Mouse (Mus musculus) embryo, embryonic 10 days (tissue): ENCODE data around the gene Mup20.
"Not testable (repeated sequence)": the region's sequence is repeated elsewhere in the genome, so short reads cannot be mapped to it uniquely, and the experiment has no call there.

ENCODE experiments used
- DNase-seq: peaks from one replicate; pipeline ENCODE4 v3.0.0-alpha.2; 2015; ENCODE audit warnings: low spot score

Gene Mup20

GRCm38 (mm10) chr4:62054058-62054457 lies at the start of gene Mup20:
TSS of gene Mup20 (minus strand) at chr4:62054158.
- not testable (repeated sequence) for DNase-seq

- DNase-seq: peak; percentile 51
Measured at GRCm38 (mm10) chr4:62103366-62103765, 49.4 kb upstream of the Mup20 start.

GRCm38 (mm10) chr4:62087953-62088352 lies 34.0 kb upstream of the Mup20 start:
- DNase-seq: no peak

DNA sequence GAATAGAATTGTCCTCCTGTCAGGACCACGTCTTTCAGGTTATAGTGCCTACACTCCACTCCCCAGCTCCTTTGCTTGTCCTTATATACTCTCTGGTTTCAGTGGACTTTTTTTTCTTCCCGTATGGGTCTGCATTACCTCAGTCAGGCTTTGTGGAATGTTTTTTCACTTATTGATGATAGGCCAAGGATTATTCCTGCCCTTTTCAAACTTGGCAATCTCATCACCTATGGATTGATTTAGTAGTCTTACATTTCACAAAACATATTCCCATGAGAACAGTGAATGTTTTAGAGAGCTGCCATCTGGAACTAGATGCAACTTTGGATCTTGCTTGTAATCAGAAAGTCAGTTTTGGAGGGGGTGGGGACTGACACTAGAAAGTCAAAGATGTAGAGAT lies 33.3 kb upstream of the Mup20 start, which contains the start of gene Mup3:
Gene Mup3 (minus strand): TSS at position 102 of the 400 bp plus-strand sequence.
- DNase-seq: no peak

DNA sequence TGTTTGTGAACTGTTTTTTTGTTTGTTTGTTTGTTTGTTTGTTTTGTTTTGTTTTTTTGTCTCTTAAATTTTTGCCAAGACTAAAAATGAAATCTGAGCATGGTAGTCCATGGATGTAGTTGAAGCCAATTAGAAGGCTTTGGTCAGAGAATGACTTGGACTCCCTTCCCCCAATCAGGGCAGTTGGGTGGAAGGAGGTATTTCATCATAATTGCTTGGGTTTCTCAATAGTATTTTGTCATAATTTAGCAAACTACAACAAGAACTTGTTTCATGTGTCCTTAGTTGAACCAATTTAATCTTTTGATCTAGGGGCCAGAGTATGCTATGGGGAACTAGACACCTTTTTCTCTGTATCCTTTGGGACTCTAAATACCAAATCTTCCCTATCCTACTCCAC lies 28.8 kb upstream of the Mup20 start:
- no peak for DNase-seq

- DNase-seq: no peak
Measured at GRCm38 (mm10) chr4:62075126-62075525, 21.2 kb upstream of the Mup20 start.

DNA sequence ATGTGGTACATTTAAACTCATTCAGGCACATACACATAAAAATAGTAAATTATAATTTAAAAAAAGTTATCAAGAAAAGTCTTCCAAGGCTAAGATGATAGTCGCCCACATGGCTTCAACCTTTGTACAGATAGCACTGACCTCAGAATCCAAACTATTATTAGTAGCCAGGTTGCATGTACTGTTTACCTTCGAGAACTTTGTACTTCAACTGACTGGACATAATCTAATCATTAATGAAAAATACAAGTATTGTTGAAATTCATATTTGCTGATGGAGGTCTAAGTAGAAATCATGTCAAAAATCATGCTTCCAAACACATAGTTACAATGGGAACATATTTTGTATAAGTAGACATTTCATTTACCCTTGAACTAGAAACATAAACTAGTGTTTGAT lies 822 bp upstream of the Mup20 start:
- not testable (repeated sequence) for DNase-seq

DNA sequence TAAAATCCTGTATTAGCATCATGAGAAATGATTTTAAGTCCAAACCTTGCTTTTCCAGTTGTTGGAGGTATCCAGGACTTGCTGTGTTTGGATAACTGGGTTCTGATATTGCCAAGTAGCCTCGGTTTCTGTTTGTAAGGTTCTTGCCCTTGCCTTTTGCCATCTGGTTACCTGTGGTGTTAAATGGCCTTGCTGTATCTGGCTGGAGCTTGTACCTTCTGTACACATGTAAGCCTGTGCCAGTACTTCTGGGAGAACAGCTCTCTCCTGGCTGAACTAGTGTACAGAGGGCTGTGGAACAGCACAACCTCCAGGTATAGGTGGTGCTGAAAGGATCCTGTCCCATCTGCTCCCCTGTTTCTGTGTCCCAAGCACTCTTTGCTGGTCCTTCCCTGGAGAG lies 27.7 kb downstream of the Mup20 start:
- DNase-seq: no peak

GRCm38 (mm10) chr4:62024256-62024959 lies 29.6 kb downstream of the Mup20 start:
- DNase-seq: no peak

DNA sequence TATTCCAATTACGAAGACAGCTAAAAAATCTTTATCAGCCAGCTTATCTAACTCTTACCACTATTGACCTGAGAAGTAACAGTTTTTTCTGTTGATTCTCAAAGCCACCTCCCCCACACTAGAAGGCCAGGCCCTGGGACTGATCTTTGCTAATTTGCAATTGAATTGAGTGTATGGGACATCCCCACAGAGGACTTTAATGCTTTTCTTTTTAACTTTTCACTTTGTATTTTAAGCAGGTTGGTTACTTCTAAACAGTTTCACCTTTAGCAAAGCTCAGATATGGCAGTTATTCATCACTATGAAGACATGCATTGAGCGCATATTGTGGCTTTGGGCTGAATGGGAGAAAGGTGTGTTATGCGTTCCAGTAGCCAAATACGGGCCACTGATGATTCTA lies 30.3 kb downstream of the Mup20 start:
- no peak for DNase-seq

DNA sequence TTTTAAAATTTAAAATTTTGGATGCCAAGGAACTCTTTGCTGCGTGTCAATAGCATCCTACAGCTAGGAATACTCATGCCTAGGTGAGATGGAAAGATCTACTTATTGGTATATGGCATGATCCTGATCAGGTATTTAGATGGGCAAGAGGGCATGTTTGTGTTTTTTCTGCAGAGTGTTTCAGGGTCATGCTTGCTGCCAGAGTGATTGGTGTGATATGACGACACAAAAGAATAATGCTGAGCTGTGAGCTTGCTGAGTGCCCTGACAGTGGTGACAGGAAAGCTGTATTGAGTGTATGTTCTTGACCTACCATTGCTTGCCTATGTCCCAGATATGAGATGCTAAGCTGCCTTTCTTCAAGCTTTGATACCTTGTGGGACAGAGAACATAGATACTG lies 30.8 kb downstream of the Mup20 start:
- no peak for DNase-seq

- DNase-seq: not testable (repeated sequence)
Measured at GRCm38 (mm10) chr4:62020511-62020910, 33.4 kb downstream of the Mup20 start.
